Mouse (Mus musculus) ES-E14 (cell line): Measurements from ENCODE around the gene Angptl4.

Experiments used
- CHD2 ChIP-seq: IDR thresholded peaks from 2 replicates; pipeline ENCODE4 v1.6.1; 2014; ENCODE audit warnings: mild to moderate bottlenecking, low read depth, low read length, inconsistent platforms
- ZC3H11A ChIP-seq: IDR thresholded peaks from 2 replicates; pipeline ENCODE4 v1.6.1; 2012; ENCODE audit warnings: low read depth, mild to moderate bottlenecking, inconsistent platforms, low read length, borderline replicate concordance
- ZNF384 ChIP-seq: IDR thresholded peaks from 2 replicates; pipeline ENCODE4 v1.6.1; 2012; ENCODE audit warnings: low read depth, low read length, inconsistent platforms

DNA sequence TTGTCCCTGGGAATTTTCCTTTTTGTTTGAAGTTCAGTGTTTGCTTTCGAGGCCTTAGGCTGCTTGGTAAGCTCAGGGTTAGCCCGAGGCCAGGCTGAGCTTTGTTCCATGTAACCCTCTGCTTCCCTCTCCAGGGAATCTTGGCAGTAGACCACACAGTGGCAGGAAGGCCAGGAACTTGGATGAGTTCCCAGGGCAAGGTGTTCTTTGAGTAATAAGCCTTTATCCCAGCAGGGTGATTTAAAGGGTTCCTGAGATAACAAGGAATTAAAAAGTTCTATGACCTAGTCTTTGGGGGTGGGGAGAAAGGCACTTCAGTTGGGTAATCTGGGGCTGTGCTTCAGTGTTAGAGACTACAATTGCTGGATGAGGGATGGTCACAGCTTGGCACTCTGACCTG is 47.3 kb upstream of the Angptl4 start:
- TF ChIP-seq CHD2 (no peak), ZNF384 (no peak), ZC3H11A (no peak)
